ENCODE assay signal across 25 mouse cellular contexts in genomic region chr7:27290555-27290954, GRCm38 (mm10). TPM values are rescaled to one million over a fixed set of nuclear protein-coding genes. Genes with fewer than 3 reads are reported as not detected.
A peak's percentile ranks its signal among the peaks of the same experiment; 100 is the strongest.
DNase-seq lines count a peak whose midpoint lies in the region; ATAC-seq and TF ChIP-seq lines count a peak whose summit lies in the region.
"Had no signal": no experiment of that assay in that cellular context is flagged by ENCODE, and none has a peak within 500 bp of the region (broad histone marks: within the 10 kb centered on the region; RNA-seq: fewer than 3 reads in every experiment).

No protein-coding gene starts in this region.

- no peak overlapping the region for H3K27ac ChIP-seq in left cerebral cortex, adult 2 months
- H3K27ac ChIP-seq in intestine, postnatal 0 days (ENCODE audit: low read depth, low read length): no peak overlapping the region
- H3K27ac ChIP-seq: forebrain, embryonic 10.5 days; hindbrain, postnatal 0 days; limb, embryonic 13.5 days; liver, embryonic 14.5 days; macrophage; midbrain, embryonic 15.5 days; neural tube, embryonic 12.5 days had no signal

- no peak for ATAC-seq in intestine, postnatal 0 days
- no peak for ATAC-seq in granulocyte monocyte progenitor cell, adult 5-6 weeks (replicated peaks; ENCODE audit: poor library complexity, severe bottlenecking)
- ATAC-seq: hindbrain, postnatal 0 days; midbrain, embryonic 15.5 days had no signal

- no peak overlapping the region for H3K9ac ChIP-seq in intestine, postnatal 0 days (ENCODE audit: low read depth, low read length)
- H3K9ac ChIP-seq: heart, embryonic 12.5 days; limb, embryonic 13.5 days; liver, embryonic 14.5 days; lung, embryonic 15.5 days; midbrain, embryonic 15.5 days; neural tube, embryonic 12.5 days had no signal

- no peak overlapping the region for H3K4me3 ChIP-seq in left cerebral cortex, adult 2 months
- H3K4me3 ChIP-seq in intestine, postnatal 0 days (ENCODE audit: low read depth, low read length): no peak overlapping the region
- H3K4me3 ChIP-seq: forebrain, embryonic 10.5 days; heart, embryonic 12.5 days; limb, embryonic 13.5 days; lung, embryonic 15.5 days; midbrain, embryonic 15.5 days; neural tube, embryonic 12.5 days had no signal

- no peak overlapping the region for H3K4me2 ChIP-seq in intestine, postnatal 0 days (replicated peaks; ENCODE audit: low read depth)
- H3K4me2 ChIP-seq: heart, embryonic 12.5 days; limb, embryonic 13.5 days; lung, embryonic 15.5 days; midbrain, embryonic 15.5 days; neural tube, embryonic 12.5 days had no signal

- peak; percentile 2; the same call in 1 of the 2 replicates for TF ChIP-seq CTCF in left cerebral cortex, adult 2 months (IDR thresholded peaks at IDR 0.05)
- TF ChIP-seq CTCF in intestine, postnatal 0 days (IDR thresholded peaks at IDR 0.05; ENCODE audit: low read depth): peak; percentile 41; the same call in 1 of the 2 replicates

- no peaks in the 10 kb centered on the region for H3K4me1 ChIP-seq in intestine, postnatal 0 days (replicated peaks; ENCODE audit: control insufficient read depth, insufficient read depth, low read length)
- H3K4me1 ChIP-seq: midbrain, embryonic 15.5 days; neural tube, embryonic 12.5 days had no signal

- H3K27me3 ChIP-seq in intestine, postnatal 0 days (replicated peaks; ENCODE audit: control insufficient read depth, insufficient read depth, low read length): no peaks in the 10 kb centered on the region
- H3K27me3 ChIP-seq: lung, embryonic 15.5 days; neural tube, embryonic 12.5 days had no signal

- no peaks in the 10 kb centered on the region for H3K9me3 ChIP-seq in intestine, postnatal 0 days (ENCODE audit: control insufficient read depth)
- H3K9me3 ChIP-seq: limb, embryonic 13.5 days; lung, embryonic 15.5 days; midbrain, embryonic 15.5 days; neural tube, embryonic 12.5 days had no signal

- intact Hi-C loops in left cerebral cortex, adult 2 months (cut with DNase I): no loop called here

- DNase-seq in left cerebral cortex, adult 2 months (ENCODE audit: extremely low spot score in 1 of 2, low spot score in 2 of 2): no peak
- DNase-seq in left cerebral cortex, adult 18-20 months (ENCODE audit: low spot score in 2 of 2): no peak
- peak; percentile 82 for DNase-seq in ES-CJ7 (ENCODE audit: low read depth, low spot score)
- no peak for DNase-seq in kidney, adult 8-10 months
- DNase-seq in frontal cortex, postnatal 36 days (ENCODE audit: low spot score in 2 of 2): no peak
- DNase-seq: adrenal gland, postnatal 36 days; cerebellum, adult 9-10 months; heart, adult 11 months; heart, postnatal 10 days; kidney, adult 18-20 months; kidney, postnatal 10 days; right cerebral cortex, postnatal 14 days; thymus, postnatal 25 days had no signal

- no peaks in the 10 kb centered on the region for H3K36me3 ChIP-seq in intestine, postnatal 0 days (ENCODE audit: control insufficient read depth, insufficient read depth)
- H3K36me3 ChIP-seq: forebrain, embryonic 10.5 days; heart, embryonic 12.5 days; limb, embryonic 13.5 days; lung, embryonic 15.5 days; midbrain, embryonic 15.5 days; neural tube, embryonic 12.5 days had no signal

- WGBS in intestine, postnatal 0 days: 69% methylated on average over 2 of the region's 2 CpGs

RNA-seq across cellular contexts. Expression of gene Numbl, which starts 32.3 kb away (rescaled TPM):
- 100 to 1,000 TPM; 117 to 135 TPM for total RNA-seq in left cerebral cortex, adult 2 months (2021)
- total RNA-seq in left cerebral cortex, adult 18-20 months (2021): 100 to 1,000 TPM; 108 to 128 TPM
- 6.6 and 7.5 TPM in 2 replicates for polyA plus RNA-seq in intestine, postnatal 0 days (2015; fragmentation: Nextera tagmentation; extraction: Ambion mirVana)
- total RNA-seq in granulocyte monocyte progenitor cell, adult 5-6 weeks (2014; fragmentation: Nextera tagmentation): 1.2 and 1.3 TPM in 2 replicates
- total RNA-seq in granulocyte monocyte progenitor cell, adult 5-6 weeks (2017): 0.69 and 1.1 TPM in 2 replicates

RNA-seq across cellular contexts. Expression of gene Ltbp4, which starts 46.9 kb away (rescaled TPM):
- 10 to 100 TPM; 48.1 to 51.2 TPM for total RNA-seq in left cerebral cortex, adult 2 months (2021)
- total RNA-seq in left cerebral cortex, adult 18-20 months (2021): 10 to 100 TPM; 42.2 to 46.6 TPM
- 40.7 and 43.7 TPM in 2 replicates for polyA plus RNA-seq in intestine, postnatal 0 days (2015; fragmentation: Nextera tagmentation; extraction: Ambion mirVana)
- not detected in 2 replicates for total RNA-seq in granulocyte monocyte progenitor cell, adult 5-6 weeks (2014; fragmentation: Nextera tagmentation)
- total RNA-seq in granulocyte monocyte progenitor cell, adult 5-6 weeks (2017): not detected in 2 replicates
- total RNA-seq: common myeloid progenitor, adult 5-6 weeks had no signal
- polyA plus RNA-seq: macrophage had no signal

RNA-seq across cellular contexts. Expression of gene Coq8b, which starts 57.7 kb away (rescaled TPM):
- total RNA-seq in left cerebral cortex, adult 2 months (2021): 10 to 100 TPM; 35.4 to 36.2 TPM
- 10 to 100 TPM; 33.6 to 39.6 TPM for total RNA-seq in left cerebral cortex, adult 18-20 months (2021)
- polyA plus RNA-seq in intestine, postnatal 0 days (2015; fragmentation: Nextera tagmentation; extraction: Ambion mirVana): 16.8 and 18.7 TPM in 2 replicates
- total RNA-seq in granulocyte monocyte progenitor cell, adult 5-6 weeks (2014; fragmentation: Nextera tagmentation): 13.3 and 15.9 TPM in 2 replicates
- total RNA-seq in granulocyte monocyte progenitor cell, adult 5-6 weeks (2017): 9.5 and 10.0 TPM in 2 replicates

Comparison
In these comparisons a context has a peak if more than half of its experiments do, and no peak if none do; other contexts are left out.
1. RNA of gene Numbl, which starts 32.3 kb away (total RNA-seq): 117 to 135 TPM in left cerebral cortex, adult 2 months and 108 to 128 TPM in left cerebral cortex, adult 18-20 months; 0.69 to 1.3 TPM in granulocyte monocyte progenitor cell, adult 5-6 weeks; every median in the first group is over 10 times any median in the second.
2. RNA of gene Ltbp4, which starts 46.9 kb away (total RNA-seq): 48.1 to 51.2 TPM in left cerebral cortex, adult 2 months and 42.2 to 46.6 TPM in left cerebral cortex, adult 18-20 months; not detected in granulocyte monocyte progenitor cell, adult 5-6 weeks; every median in the first group is over 10 times any median in the second.